Mouse (Mus musculus): ENCODE results near the gene Cul7.

Cul7 gene

GRCm38 (mm10) chr17:46650232-46651031 is at the start of gene Cul7:
Gene Cul7, plus strand, starts transcription at chr17:46650337.
- peak; percentile 97 for DNase-seq (ENCODE audit: low spot score)

GRCm38 (mm10) chr17:46600569-46600968 is 49.6 kb upstream of the Cul7 start:
- DNase-seq (ENCODE audit: low spot score) = no peak

- no peak for DNase-seq (ENCODE audit: low spot score)
These were observed 47.9 kb upstream of the Cul7 start for GRCm38 (mm10) chr17:46602212-46602611.

GRCm38 (mm10) chr17:46603229-46603628 is 46.9 kb upstream of the Cul7 start:
- no peak for DNase-seq (ENCODE audit: low spot score)

GRCm38 (mm10) chr17:46605126-46605525 is 45.0 kb upstream of the Cul7 start:
- no peak for DNase-seq (ENCODE audit: low spot score)

- no peak for DNase-seq (ENCODE audit: low spot score)
These were observed 44.1 kb upstream of the Cul7 start for GRCm38 (mm10) chr17:46605987-46606386.

- peak; percentile 58 for DNase-seq (ENCODE audit: low spot score)
These were observed 40.2 kb upstream of the Cul7 start for GRCm38 (mm10) chr17:46609721-46610514.

- DNase-seq (ENCODE audit: low spot score) = no peak
These were observed 38.8 kb upstream of the Cul7 start for GRCm38 (mm10) chr17:46611316-46611715.

- DNase-seq (ENCODE audit: low spot score) = no peak
These were observed 37.9 kb upstream of the Cul7 start for GRCm38 (mm10) chr17:46612189-46612588.

GRCm38 (mm10) chr17:46612820-46613219 is 37.3 kb upstream of the Cul7 start:
- DNase-seq (ENCODE audit: low spot score) = no peak

GRCm38 (mm10) chr17:46613229-46613628 is 36.9 kb upstream of the Cul7 start:
- no peak for DNase-seq (ENCODE audit: low spot score)

GRCm38 (mm10) chr17:46617799-46618198 is 32.3 kb upstream of the Cul7 start:
- no peak for DNase-seq (ENCODE audit: low spot score)

- DNase-seq (ENCODE audit: low spot score) = peak; percentile 68
These were observed 31.8 kb upstream of the Cul7 start for GRCm38 (mm10) chr17:46618394-46618768.

GRCm38 (mm10) chr17:46618769-46619682 is 31.1 kb upstream of the Cul7 start:
- peak; percentile 66 for DNase-seq (ENCODE audit: low spot score)

GRCm38 (mm10) chr17:46619683-46620357 is 30.3 kb upstream of the Cul7 start:
- DNase-seq (ENCODE audit: low spot score) = peak; percentile 7

- peak; percentile 23 for DNase-seq (ENCODE audit: low spot score)
These were observed 28.8 kb upstream of the Cul7 start for GRCm38 (mm10) chr17:46621324-46621723.

- peak; percentile 9 for DNase-seq (ENCODE audit: low spot score)
These were observed 27.9 kb upstream of the Cul7 start for GRCm38 (mm10) chr17:46622269-46622668.

- peak; percentile 33 for DNase-seq (ENCODE audit: low spot score)
These were observed 26.1 kb upstream of the Cul7 start for GRCm38 (mm10) chr17:46623819-46624557.

GRCm38 (mm10) chr17:46624598-46624997 is 25.5 kb upstream of the Cul7 start:
- DNase-seq (ENCODE audit: low spot score) = no peak

GRCm38 (mm10) chr17:46627409-46627808 is 22.7 kb upstream of the Cul7 start:
- DNase-seq (ENCODE audit: low spot score) = no peak

- DNase-seq (ENCODE audit: low spot score) = no peak
These were observed 21.7 kb upstream of the Cul7 start for GRCm38 (mm10) chr17:46628471-46628790.

Data from embryo, embryonic 10 days (tissue).